In genomic region chr16:29035523-29035922, GRCm38 (mm10) we compare ENCODE assay signal across 19 mouse cellular contexts.
DNase-seq lines count a peak whose midpoint lies in the region.
"Had no signal": no experiment of that assay in that cellular context is flagged by ENCODE, and none has a peak within 500 bp of the region (broad histone marks: within the 10 kb centered on the region; RNA-seq: fewer than 3 reads in every experiment).

No protein-coding gene starts in this region.

- intact Hi-C loops in left cerebral cortex, postnatal 36 days (cut with DNase I) = no loop called here

- DNase-seq in heart, adult 11 months = peak; percentile 59
- no peak for DNase-seq in heart, postnatal 4 days
- DNase-seq in right cerebral cortex, adult 2 months (ENCODE audit: low spot score in 2 of 2) = peak; percentile 25 to 37
- DNase-seq in right cerebral cortex, postnatal 14 days = no peak
- peak; percentile 10 to 19 for DNase-seq in left cerebral cortex, postnatal 36 days (ENCODE audit: low spot score in 2 of 2)
- DNase-seq in kidney, postnatal 25 days = no peak
- DNase-seq in layer of hippocampus, adult 11-12 months (ENCODE audit: low spot score) = no peak
- DNase-seq: adrenal gland, postnatal 14 days; cerebellum, adult 18-20 months; cerebellum, postnatal 10 days; forebrain, postnatal 0 days; gastrocnemius, postnatal 10 days; heart, postnatal 14 days; kidney, adult 8-10 months; liver, embryonic 13.5 days; lung, adult 18-20 months; lung, postnatal 4 days; retina, postnatal 1 day; thymus, postnatal 14 days had no signal

Comparison
In these comparisons a context has a peak if more than half of its experiments do, and no peak if none do; other contexts are left out.
1. DNase-seq: peak in heart, adult 11 months (single experiment), right cerebral cortex, adult 2 months (2 of 2) and left cerebral cortex, postnatal 36 days (2 of 2); none in heart, postnatal 4 days (single experiment), right cerebral cortex, postnatal 14 days (single experiment), kidney, postnatal 25 days (0 of 2) and layer of hippocampus, adult 11-12 months (single experiment).